Mouse (Mus musculus) layer of hippocampus, adult 9-10 months (tissue): ENCODE data around the gene Timm17b.

Source experiments
- DNase-seq: peaks from one replicate; pipeline ENCODE4 v3.0.0; 2022; ENCODE audit warnings: low spot score

The Timm17b gene

DNA sequence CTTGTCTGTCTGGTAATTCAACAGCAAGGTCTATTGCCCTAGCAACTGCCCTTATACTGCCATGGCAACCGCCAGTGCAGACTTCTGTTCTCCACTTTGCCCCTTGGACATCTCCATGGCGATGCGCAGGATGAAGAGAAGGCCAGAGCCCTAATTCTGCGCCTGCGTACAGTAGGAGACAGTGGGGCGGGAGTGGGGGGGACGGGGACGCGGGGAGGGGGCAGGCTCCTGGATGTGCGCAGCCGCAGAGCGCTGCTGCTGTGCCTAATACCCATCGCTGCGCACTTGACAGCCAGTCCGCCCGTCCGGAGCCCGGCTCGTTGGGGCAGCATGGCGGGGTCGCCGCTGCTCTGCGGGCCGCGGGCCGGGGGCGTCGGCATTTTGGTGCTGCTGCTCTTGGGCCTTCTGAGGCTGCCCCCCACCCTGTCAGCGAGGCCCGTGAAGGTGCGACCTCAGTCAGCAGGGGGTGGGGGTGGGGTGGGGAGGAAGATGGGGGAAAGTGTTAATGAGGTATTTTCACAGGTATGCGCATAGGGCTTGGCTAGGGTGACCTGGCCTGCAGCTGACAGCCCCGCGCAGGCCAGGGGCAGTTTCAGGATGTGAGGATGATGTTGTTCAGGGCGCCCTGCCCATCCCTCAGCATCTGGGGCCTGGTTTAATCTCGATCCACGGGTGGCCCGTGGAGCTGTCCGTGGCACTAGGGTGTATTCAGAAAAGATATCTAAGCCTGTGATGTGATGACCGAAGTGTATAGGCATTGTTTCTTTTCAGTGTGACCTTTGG, 20.6 kb downstream of the Timm17b start, which contains the start of gene Pcsk1n:
Gene Pcsk1n, plus strand, starts transcription at position 222 of the 783 bp plus-strand sequence.
- DNase-seq = peak; percentile 25

GRCm38 (mm10) chrX:7922032-7922431, 22.9 kb downstream of the Timm17b start:
- DNase-seq = no peak

- DNase-seq = no peak
These were observed 27.1 kb downstream of the Timm17b start for GRCm38 (mm10) chrX:7926266-7926665.

DNA sequence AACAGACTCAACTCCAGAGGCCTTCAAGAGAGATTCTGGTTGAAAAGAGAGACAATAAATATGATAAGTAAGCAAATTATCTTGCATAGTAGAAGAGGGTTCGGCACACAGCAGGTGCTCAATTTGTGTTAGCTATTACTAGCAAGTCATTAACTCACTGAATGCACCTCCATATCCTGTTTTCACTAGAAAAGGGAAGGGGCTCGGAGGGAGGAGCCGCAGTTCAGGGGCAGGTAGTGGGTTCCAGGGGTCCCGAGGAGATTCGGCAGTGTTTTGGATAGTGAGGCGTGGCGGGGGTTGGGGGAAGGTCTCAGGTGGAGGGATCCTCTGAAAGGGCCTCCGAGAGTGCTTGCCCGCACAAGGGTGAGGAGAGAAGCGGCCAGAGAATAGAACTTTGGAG, 28.0 kb downstream of the Timm17b start:
- DNase-seq = no peak

DNA sequence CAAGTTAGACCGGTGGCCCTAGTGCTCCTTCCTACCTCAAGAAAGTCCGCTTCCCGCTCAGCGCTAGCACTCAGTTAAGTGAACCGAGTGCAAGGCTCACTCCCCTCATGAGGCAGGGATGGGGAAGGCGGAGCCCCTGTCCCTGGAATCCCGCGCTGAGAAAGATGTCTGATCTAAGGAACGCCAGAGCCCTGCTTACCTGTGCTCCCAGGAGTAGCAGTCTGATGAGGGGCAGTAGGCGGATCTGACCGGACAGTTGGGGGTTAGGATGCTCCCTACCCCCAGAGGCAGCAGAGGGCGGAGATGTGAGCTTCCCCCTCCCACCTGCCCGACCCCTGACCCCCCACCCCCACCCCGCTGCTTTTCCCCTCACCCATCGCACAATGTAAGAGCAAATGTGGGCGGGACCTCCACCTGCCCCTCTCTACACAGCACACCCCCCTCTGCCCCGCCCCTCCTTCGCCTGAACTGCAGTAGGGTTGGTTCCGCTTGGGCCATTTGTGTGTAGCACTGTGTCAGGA, 29.2 kb downstream of the Timm17b start, which contains the start of gene Eras:
Gene Eras, minus strand, starts transcription at position 338 of the 521 bp plus-strand sequence.
- DNase-seq = no peak

GRCm38 (mm10) chrX:7936874-7937273, 37.7 kb downstream of the Timm17b start:
- no peak for DNase-seq

GRCm38 (mm10) chrX:7937667-7938066, 38.5 kb downstream of the Timm17b start:
- no peak for DNase-seq

DNA sequence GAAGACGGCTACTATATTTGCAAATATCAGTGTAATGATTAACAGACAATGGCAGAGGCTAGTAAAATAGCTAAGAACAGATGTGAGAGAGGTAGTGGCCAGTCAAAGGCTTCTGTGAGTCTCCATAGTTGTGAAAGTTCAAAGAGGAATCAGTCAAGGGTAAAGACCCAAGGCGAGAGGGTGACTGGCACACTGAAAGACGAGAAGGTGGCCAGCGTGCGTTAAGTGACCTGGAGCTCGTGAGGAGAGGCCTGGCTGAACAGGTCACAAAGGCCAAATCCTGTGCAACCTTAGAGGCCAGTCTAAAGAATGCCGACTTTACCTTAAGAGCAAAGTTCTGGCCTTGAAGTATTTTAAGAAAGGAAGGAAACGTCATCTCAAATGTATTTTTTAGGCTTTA, 46.5 kb downstream of the Timm17b start:
- no peak for DNase-seq

GRCm38 (mm10) chrX:7947108-7947899, 48.1 kb downstream of the Timm17b start, which contains the start of gene Hdac6:
Hdac6 (minus strand) TSS chrX:7947889.
- no peak for DNase-seq

DNA sequence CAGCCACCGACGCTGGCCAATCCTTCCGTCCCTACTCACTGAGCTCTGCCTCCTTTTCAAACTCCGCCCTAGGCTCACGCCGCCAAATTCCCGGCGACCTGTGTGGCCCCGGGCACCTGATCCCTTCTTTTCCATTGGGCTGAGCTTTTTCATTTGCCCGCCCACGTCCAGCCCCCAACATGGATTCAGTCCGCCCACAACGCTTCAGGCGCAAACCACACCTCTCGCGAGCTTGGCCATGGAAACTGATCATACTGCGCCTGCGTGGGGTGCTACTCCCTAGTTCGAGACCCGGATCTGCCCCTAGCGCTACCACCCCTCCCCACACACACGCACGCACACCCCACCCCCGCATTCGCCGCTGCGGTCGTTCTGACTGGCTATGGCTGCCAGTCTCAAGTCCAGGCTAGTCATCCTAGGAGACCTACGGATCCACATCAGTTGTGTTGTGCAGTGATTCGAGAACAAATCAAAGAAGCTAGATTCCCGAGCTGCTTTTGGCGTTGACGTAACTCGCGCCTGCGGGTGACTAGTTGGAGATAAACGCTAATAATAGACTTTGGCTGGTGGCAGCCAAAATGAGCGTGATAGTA, 48.8 kb downstream of the Timm17b start:
- DNase-seq = peak; percentile 92

DNA sequence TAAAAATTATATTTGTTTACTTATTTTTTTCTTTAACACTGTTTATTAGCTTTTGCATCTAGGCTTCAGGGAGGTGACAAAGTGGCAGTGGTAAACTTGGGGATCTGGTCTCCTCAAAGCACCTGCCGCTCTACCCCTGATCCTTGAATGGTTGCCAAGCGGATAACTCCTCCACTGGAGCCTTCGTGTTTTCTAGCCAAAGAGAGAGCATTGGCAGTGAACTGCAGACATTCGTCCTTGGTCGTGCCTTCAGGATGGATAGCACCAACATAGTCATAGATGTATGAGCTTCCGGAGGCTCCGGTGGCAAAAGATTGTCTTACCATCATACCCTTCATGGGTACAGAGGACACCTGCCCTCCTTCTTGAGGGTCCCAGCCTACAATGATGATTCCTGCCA, 50.9 kb downstream of the Timm17b start:
- no peak for DNase-seq
